Mouse (Mus musculus): ENCODE data around the gene Il17rc. TPM values are rescaled to one million over a fixed set of nuclear protein-coding genes. Genes with fewer than 3 reads are reported as not detected.
A peak's percentile ranks its signal among the peaks of the same experiment; 100 is the strongest.

Il17rc gene
- polyA plus RNA-seq (2015; fragmentation: Nextera tagmentation; extraction: Ambion mirVana): 4.4 and 6.7 TPM in 2 replicates

- H3K27me3 ChIP-seq (replicated peaks): peaks cover 61% of the 10 kb centered on the region
- no peaks in the 10 kb centered on the region for H3K9me3 ChIP-seq
- peak within 1 kb of the TSS; percentile 70 for H3K4me2 ChIP-seq
- H3K4me3 ChIP-seq: peak within 1 kb of the TSS; percentile 40
- no peaks in the 10 kb centered on the region for H3K36me3 ChIP-seq
- ATAC-seq (ENCODE audit: extremely low read depth, insufficient number of reproducible peaks, low FRiP score, low TSS enrichment): 0 out of 2 replicates have a peak, but pooled peaks have one; percentile 14
- H3K9ac ChIP-seq: peak within 1 kb of the TSS; percentile 80
- H3K27ac ChIP-seq (replicated peaks): 0 out of 2 replicates have a peak within 1 kb of the TSS, but pooled peaks have one; percentile 42
- 23% methylated on average over 12 of the region's 12 CpGs for WGBS
- H3K4me1 ChIP-seq: peaks cover 28% of the 10 kb centered on the region
These were observed at the start of gene Il17rc for GRCm38 (mm10) chr6:113471297-113471936. Gene Il17rc (plus strand): TSS chr6:113471427.

DNA sequence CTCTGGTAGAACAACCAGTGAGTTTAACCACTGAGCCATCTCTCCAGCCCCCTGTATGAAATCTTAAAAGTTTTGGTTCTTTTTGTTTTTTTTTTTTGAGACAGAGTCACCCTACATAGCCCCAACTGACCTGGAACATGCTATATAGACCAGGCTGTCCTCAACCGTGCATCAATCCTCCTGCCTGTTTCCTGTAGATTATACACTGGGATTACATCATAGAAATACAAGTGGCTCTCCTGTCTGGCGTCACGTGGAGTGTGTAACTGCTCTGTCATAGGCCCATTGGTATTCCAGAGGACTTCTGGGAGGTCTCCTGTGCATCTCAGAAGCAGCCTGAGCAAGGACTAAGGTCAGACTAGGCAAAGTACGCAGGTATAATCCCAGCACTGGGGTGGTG is 48.2 kb upstream of the Il17rc start:
- WGBS: 68% methylated on average over 4 of the region's 4 CpGs
- no peak overlapping the region for H3K4me2 ChIP-seq
- H3K27me3 ChIP-seq (replicated peaks): no peaks in the 10 kb centered on the region
- no peak overlapping the region for H3K9ac ChIP-seq
- H3K27ac ChIP-seq (replicated peaks): no peak overlapping the region
- H3K4me3 ChIP-seq: no peak overlapping the region
- H3K4me1 ChIP-seq: peaks cover 11% of the 10 kb centered on the region
- ATAC-seq (ENCODE audit: extremely low read depth, insufficient number of reproducible peaks, low FRiP score, low TSS enrichment): no peak
- no peaks in the 10 kb centered on the region for H3K36me3 ChIP-seq
- H3K9me3 ChIP-seq: peaks cover 4% of the 10 kb centered on the region; the same call in 1 of the 2 replicates

GRCm38 (mm10) chr6:113424187-113424586 is 47.0 kb upstream of the Il17rc start:
- no peak for ATAC-seq (ENCODE audit: extremely low read depth, insufficient number of reproducible peaks, low FRiP score, low TSS enrichment)
- no peak overlapping the region for H3K4me3 ChIP-seq
- WGBS: 71% methylated on average over 7 of the region's 7 CpGs
- H3K4me2 ChIP-seq: no peak overlapping the region
- H3K9me3 ChIP-seq: peaks cover 4% of the 10 kb centered on the region; the same call in 1 of the 2 replicates
- no peaks in the 10 kb centered on the region for H3K27me3 ChIP-seq (replicated peaks)
- peaks cover 4% of the 10 kb centered on the region for H3K4me1 ChIP-seq
- H3K27ac ChIP-seq (replicated peaks): no peak overlapping the region
- no peaks in the 10 kb centered on the region for H3K36me3 ChIP-seq
- H3K9ac ChIP-seq: no peak overlapping the region

DNA sequence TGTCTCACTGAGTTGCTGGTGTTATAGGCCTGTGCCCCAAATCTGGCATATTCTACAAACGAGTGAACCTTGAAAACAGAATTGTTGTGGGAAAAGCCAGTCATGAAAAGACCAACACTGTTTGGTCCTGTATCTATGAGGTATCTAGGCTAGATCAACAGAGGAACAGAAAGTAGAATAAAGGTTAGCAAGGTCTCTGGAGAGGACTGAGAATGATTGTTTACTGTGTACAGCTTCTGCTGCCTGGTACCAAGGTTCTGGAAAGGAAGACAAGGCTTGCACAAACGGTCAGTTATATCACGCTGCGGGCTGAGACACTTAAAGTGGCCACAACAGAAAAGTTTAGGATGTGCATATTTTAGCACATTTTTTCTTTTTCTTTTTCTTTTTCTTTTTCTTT is 44.5 kb upstream of the Il17rc start:
- 89% methylated on average over 4 of the region's 4 CpGs for WGBS
- H3K9me3 ChIP-seq: peaks cover 4% of the 10 kb centered on the region; the same call in 1 of the 2 replicates
- H3K36me3 ChIP-seq: no peaks in the 10 kb centered on the region
- H3K27me3 ChIP-seq (replicated peaks): no peaks in the 10 kb centered on the region
- no peak overlapping the region for H3K27ac ChIP-seq (replicated peaks)
- H3K4me2 ChIP-seq: no peak overlapping the region
- no peaks in the 10 kb centered on the region for H3K4me1 ChIP-seq
- no peak overlapping the region for H3K4me3 ChIP-seq
- H3K9ac ChIP-seq: no peak overlapping the region
- no peak for ATAC-seq (ENCODE audit: extremely low read depth, insufficient number of reproducible peaks, low FRiP score, low TSS enrichment)

GRCm38 (mm10) chr6:113427397-113427796 is 43.8 kb upstream of the Il17rc start:
- Histone ChIP-seq H3K27ac (replicated peaks) (no peak overlapping the region), H3K36me3 (no peaks in the 10 kb centered on the region), H3K27me3 (replicated peaks) (no peaks in the 10 kb centered on the region), H3K9ac (no peak overlapping the region), H3K9me3 (peaks cover 4% of the 10 kb centered on the region; the same call in 1 of the 2 replicates), H3K4me2 (no peak overlapping the region), H3K4me3 (no peak overlapping the region), H3K4me1 (0 out of 2 replicates have a peak, but pooled peaks cover 4% of the 10 kb centered on the region)
- ATAC-seq (ENCODE audit: extremely low read depth, insufficient number of reproducible peaks, low FRiP score, low TSS enrichment): no peak
- 48% methylated on average over 3 of the region's 3 CpGs for WGBS

GRCm38 (mm10) chr6:113428006-113428405 is 43.2 kb upstream of the Il17rc start:
- Histone ChIP-seq H3K4me1 (0 out of 2 replicates have a peak, but pooled peaks cover 4% of the 10 kb centered on the region), H3K9me3 (peaks cover 4% of the 10 kb centered on the region; the same call in 1 of the 2 replicates), H3K4me3 (no peak overlapping the region), H3K27me3 (replicated peaks) (no peaks in the 10 kb centered on the region), H3K4me2 (no peak overlapping the region), H3K27ac (replicated peaks) (no peak overlapping the region), H3K9ac (no peak overlapping the region), H3K36me3 (no peaks in the 10 kb centered on the region)
- ATAC-seq (ENCODE audit: extremely low read depth, insufficient number of reproducible peaks, low FRiP score, low TSS enrichment): no peak
- WGBS: 85% methylated on average over 16 of the region's 16 CpGs

- Histone ChIP-seq H3K36me3 (no peaks in the 10 kb centered on the region), H3K27me3 (replicated peaks) (no peaks in the 10 kb centered on the region), H3K4me2 (no peak overlapping the region), H3K4me1 (0 out of 2 replicates have a peak, but pooled peaks cover 4% of the 10 kb centered on the region), H3K4me3 (no peak overlapping the region), H3K27ac (replicated peaks) (no peak overlapping the region), H3K9ac (no peak overlapping the region), H3K9me3 (peaks cover 4% of the 10 kb centered on the region; the same call in 1 of the 2 replicates)
- no peak for ATAC-seq (ENCODE audit: extremely low read depth, insufficient number of reproducible peaks, low FRiP score, low TSS enrichment)
- WGBS: 68% methylated on average over 3 of the region's 3 CpGs
These were observed 41.3 kb upstream of the Il17rc start for GRCm38 (mm10) chr6:113429965-113430364.

DNA sequence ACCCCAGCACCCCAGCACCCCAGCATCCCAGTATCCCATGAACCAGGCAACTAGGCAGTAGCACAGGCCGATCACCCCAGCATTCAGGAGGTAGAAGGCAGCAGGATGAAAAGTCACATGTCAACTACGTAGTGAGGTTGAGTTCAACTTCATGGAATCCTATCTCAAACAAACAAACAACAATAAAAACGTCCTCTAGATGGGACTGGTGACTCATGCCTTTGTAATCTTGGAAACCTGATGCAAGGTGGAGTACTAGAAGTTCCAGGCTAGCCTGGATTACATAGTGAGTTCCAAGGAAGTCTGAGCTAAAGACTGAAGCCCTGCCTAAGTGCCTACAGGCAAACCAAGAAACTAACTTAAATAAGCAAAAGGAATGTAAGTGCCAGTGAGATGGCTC is 40.4 kb upstream of the Il17rc start:
- H3K27me3 ChIP-seq (replicated peaks): peaks cover 2% of the 10 kb centered on the region; the same call in 1 of the 2 replicates
- no peak overlapping the region for H3K27ac ChIP-seq (replicated peaks)
- peaks cover 4% of the 10 kb centered on the region; the same call in 1 of the 2 replicates for H3K9me3 ChIP-seq
- H3K36me3 ChIP-seq: no peaks in the 10 kb centered on the region
- H3K9ac ChIP-seq: no peak overlapping the region
- no peak for ATAC-seq (ENCODE audit: extremely low read depth, insufficient number of reproducible peaks, low FRiP score, low TSS enrichment)
- 44% methylated on average over 3 of the region's 3 CpGs for WGBS
- H3K4me2 ChIP-seq: no peak overlapping the region
- 0 out of 2 replicates have a peak, but pooled peaks cover 4% of the 10 kb centered on the region for H3K4me1 ChIP-seq
- H3K4me3 ChIP-seq: no peak overlapping the region

DNA sequence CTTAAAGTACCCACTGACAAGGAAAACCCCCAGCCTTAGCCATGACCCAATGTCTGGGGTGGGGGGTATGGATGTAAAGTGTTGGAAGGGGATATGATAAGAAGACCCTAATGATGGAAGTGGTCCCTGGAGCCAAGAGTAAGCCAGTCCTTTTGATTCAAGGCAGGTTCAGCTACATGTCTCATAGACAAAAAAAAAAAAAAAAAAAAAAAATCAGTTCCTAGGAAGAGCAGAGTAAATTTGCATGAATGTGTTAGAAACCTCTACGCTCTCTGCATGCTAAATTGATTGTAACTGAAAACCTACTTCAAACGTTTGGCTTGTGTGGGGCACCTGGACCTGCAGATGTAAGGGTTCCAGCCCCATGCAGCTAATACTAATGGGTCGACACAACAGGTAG is 39.4 kb upstream of the Il17rc start:
- H3K4me3 ChIP-seq: no peak overlapping the region
- peaks cover 2% of the 10 kb centered on the region; the same call in 1 of the 2 replicates for H3K27me3 ChIP-seq (replicated peaks)
- H3K9ac ChIP-seq: no peak overlapping the region
- no peaks in the 10 kb centered on the region for H3K36me3 ChIP-seq
- 57% methylated on average over 3 of the region's 3 CpGs for WGBS
- H3K9me3 ChIP-seq: peaks cover 4% of the 10 kb centered on the region; the same call in 1 of the 2 replicates
- no peak for ATAC-seq (ENCODE audit: extremely low read depth, insufficient number of reproducible peaks, low FRiP score, low TSS enrichment)
- H3K27ac ChIP-seq (replicated peaks): no peak overlapping the region
- 0 out of 2 replicates have a peak, but pooled peaks cover 4% of the 10 kb centered on the region for H3K4me1 ChIP-seq
- no peak overlapping the region for H3K4me2 ChIP-seq

DNA sequence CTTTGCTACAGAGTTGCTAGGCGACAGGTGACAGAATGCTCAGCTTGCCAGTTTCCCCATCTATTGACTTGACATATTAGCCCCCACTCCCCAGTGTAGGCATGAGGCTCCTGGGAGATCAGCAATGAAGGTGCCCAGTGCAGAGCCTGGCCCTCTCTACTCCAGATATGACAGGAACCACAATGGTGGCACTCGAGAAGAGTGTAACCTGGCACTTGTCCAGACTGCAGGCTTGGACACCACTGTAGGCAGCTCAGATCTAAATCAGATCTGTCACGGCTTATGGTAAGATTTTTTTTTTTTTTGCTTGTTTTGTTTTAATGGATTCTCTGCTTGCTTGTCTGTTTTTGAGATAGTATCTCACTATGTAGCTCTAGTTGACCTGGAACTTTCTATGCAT is 37.6 kb upstream of the Il17rc start:
- no peak for ATAC-seq (ENCODE audit: extremely low read depth, insufficient number of reproducible peaks, low FRiP score, low TSS enrichment)
- Histone ChIP-seq H3K9ac (no peak overlapping the region), H3K4me2 (no peak overlapping the region), H3K9me3 (no peaks in the 10 kb centered on the region), H3K36me3 (no peaks in the 10 kb centered on the region), H3K27me3 (replicated peaks) (peaks cover 6% of the 10 kb centered on the region; the same call in 1 of the 2 replicates), H3K4me3 (no peak overlapping the region), H3K27ac (replicated peaks) (no peak overlapping the region), H3K4me1 (0 out of 2 replicates have a peak, but pooled peaks cover 4% of the 10 kb centered on the region)
- WGBS: 62% methylated on average over 3 of the region's 3 CpGs

GRCm38 (mm10) chr6:113434691-113435090 is 36.5 kb upstream of the Il17rc start:
- H3K27me3 ChIP-seq (replicated peaks): peaks cover 8% of the 10 kb centered on the region; the same call in 1 of the 2 replicates
- H3K9ac ChIP-seq: no peak overlapping the region
- no peaks in the 10 kb centered on the region for H3K9me3 ChIP-seq
- no peak for ATAC-seq (ENCODE audit: extremely low read depth, insufficient number of reproducible peaks, low FRiP score, low TSS enrichment)
- no peak overlapping the region for H3K27ac ChIP-seq (replicated peaks)
- no peaks in the 10 kb centered on the region for H3K36me3 ChIP-seq
- H3K4me1 ChIP-seq: 0 out of 2 replicates have a peak, but pooled peaks cover 4% of the 10 kb centered on the region
- 67% methylated on average over 7 of the region's 7 CpGs for WGBS
- H3K4me3 ChIP-seq: no peak overlapping the region
- no peak overlapping the region for H3K4me2 ChIP-seq

Data from heart, embryonic 13.5 days (tissue).